Mouse (Mus musculus): ENCODE results near the gene Opn5.

The Opn5 gene

DNA sequence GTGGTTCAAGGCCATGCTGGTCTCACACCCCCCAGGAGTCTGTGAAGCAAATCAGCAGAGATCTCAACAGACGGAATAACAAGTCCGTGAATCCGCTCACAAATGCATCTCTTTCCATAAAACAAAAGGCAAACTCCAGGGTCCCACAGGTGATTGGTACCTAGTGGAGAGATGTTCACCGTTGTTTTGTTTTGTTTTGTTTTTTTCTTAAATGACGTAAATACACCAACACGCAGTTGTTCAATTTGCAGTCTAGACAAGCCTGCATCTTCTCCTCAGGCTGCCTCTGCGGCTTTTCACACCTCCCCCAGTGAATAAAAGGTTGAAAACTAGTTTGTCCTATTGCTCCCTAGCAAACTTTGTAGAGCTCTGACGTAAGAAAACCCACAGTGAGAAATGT is at the start of gene Opn5:
TSS of gene Opn5 (minus strand) at position 101 of the 400 bp plus-strand sequence.
- no peak for DNase-seq (ENCODE audit: low spot score)

DNA sequence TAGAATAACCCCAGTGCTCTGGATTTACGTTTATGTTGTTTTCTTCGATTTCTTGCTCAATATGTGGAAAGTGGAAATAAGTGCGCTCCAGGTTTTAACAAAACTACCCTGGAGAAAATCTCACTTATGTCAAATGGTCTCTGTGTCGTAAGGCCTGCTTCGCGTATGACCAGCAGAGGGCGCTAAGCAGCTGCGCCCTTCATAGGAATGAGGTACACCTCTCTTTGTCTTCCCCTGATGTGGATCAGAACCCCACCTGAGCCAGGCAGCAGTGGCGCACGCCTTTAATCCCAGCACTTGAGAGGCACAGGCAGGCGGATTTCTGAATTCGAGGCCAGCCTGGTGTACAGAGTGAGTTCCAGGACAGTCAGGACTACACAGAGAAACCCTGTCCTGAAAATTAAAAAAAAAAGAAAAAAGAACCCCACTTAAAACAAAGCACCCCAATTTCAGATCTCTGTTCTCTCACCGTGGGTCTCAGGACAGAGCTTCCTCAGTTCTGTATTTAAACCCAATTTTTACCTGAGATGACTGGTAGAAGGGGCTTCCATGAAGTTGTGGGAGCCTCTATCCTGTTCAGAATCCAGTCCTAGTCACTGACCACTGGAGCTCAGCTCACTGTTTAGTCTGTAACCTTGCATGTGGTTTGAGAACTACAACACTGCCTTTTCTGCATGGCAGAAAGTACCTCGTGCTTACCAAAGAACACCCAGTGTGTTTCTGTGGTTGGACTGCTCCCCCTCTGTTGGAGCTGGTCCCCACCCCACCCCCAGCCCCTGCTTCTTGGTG is 47.6 kb upstream of the Opn5 start:
- DNase-seq (ENCODE audit: low spot score): peak; percentile 4

DNA sequence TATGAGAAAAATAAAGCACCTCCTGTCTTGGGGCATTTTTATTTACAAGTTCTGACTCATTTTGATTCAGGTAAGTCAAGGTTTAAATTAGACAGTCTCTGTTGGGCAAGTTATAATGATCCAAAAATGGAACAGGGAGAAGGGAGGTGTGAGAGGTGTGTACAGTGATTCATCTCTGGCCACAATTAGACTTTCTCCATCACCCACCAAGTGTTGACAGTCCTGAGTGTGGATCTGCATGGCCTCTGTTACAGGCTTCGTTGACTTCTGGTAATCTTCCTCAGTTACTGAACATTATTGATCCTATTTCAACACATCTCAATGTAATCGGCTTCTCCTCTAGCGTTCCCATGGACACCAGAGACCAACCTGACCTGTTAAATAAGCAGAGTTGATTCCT is 32.2 kb upstream of the Opn5 start:
- no peak for DNase-seq (ENCODE audit: low spot score)

- DNase-seq (ENCODE audit: low spot score): no peak
Observed at GRCm38 (mm10) chr17:42630206-42630605, 19.0 kb upstream of the Opn5 start.

DNA sequence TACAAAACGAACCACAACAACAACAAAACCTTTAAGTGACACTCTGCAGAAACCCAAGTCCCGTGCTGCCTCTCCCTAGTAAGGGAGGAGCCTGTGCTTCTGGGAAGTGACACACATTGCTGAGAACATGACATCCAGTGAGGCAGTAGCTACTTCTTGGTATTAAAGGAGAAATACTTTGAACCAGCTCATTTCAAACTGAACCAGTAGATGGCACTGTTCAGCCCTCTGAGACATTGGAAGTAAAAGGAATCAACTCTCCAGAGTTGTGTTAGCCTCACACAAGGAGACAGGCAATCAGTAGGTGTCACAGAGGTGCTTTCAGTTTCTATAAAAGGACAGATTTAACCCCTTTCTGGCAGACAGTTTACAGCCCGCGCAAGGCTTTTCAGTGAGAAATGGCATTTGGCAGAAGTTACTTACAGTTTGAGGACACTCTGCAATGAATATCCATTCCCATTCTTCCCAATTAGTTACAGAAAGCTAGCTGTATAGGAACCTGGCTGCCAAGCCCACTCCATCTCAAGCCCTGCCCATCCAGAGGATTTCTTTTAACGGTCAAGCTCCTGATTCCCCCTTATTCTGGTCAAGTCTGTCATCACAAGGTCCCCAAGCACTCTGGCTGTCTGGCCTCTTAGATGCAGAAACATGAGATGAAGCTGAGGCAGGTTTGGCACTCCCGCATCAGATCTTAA is 2.0 kb upstream of the Opn5 start:
- no peak for DNase-seq (ENCODE audit: low spot score)

DNA sequence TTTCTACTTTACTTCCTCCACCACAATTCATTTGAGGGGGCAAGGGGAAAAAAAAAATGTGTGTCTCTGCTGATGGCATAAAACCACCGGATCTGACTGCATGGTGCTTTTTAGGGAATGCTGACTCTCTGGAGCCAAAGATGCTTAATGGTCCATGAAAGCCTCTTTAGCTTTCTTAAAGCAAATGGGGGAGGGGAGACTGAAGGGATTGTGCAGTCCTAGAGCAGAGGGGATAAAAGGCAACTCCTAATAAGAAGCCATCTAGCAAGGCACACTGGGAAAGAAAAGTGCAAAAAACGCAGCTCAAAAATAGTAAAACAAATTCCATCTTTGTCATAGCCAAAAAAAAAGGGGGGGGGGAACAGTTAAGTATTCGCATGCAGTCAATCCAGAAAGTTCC is 2.9 kb downstream of the Opn5 start:
- DNase-seq (ENCODE audit: low spot score): no peak

- peak; percentile 67 for DNase-seq (ENCODE audit: low spot score)
Observed at GRCm38 (mm10) chr17:42602829-42603784, 8.1 kb downstream of the Opn5 start.

DNA sequence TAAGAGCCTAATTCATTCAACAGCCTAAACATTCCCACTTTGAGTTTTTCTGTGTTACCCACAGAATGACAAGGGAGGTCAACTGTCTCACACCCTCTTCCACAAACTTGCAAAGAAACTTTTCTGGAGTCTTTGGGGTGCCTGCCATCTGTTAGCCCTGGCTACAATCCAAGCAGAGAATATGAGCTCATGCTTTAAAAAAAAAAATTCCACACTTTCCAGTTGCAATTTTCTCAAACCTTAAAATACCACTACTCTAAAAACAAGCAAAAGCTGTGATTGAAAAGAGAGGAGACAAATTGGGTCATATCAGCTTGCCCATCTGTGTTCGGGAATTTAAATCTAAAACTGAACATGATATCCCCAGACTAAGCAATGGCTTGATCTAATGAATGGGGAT is 24.7 kb downstream of the Opn5 start:
- DNase-seq (ENCODE audit: low spot score): no peak

GRCm38 (mm10) chr17:42583029-42583331 is 28.2 kb downstream of the Opn5 start:
- no peak for DNase-seq (ENCODE audit: low spot score)

DNA sequence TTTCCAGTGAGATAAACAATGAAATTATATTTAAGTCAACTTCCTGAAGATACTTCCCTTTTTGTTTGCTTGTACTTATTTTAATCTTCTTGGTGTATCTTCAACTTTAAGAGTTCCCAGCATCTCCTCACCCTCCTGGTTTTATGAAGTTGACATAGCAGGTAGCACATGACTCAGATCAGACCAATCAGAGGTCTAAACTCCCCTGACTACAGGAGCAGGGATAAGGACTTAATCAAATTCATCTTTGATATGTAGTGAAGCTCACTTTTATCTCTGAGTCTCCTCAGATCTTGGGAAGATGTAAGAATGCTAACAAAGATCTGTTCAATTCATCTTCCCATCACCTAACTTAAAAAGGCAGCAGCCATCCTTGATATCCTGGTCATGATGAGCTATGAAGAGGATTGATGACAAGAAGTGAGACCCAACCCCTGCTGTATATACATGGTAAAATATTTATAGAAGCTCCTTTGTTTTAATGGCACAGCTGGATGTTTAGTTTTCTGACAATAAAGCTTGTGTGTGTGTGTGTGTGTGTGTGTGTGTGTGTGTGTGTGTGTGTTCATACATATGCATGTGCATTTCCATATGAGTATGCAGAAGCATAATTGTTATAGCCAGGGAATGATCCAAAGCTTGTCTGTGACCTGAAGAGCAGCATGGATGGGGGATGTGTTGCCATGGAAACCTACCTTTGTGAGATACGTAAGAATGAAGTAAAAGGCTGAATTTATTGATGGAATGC is 28.7 kb downstream of the Opn5 start:
- no peak for DNase-seq (ENCODE audit: low spot score)

- DNase-seq (ENCODE audit: low spot score): no peak
Observed at GRCm38 (mm10) chr17:42580623-42581022, 30.6 kb downstream of the Opn5 start.

DNA sequence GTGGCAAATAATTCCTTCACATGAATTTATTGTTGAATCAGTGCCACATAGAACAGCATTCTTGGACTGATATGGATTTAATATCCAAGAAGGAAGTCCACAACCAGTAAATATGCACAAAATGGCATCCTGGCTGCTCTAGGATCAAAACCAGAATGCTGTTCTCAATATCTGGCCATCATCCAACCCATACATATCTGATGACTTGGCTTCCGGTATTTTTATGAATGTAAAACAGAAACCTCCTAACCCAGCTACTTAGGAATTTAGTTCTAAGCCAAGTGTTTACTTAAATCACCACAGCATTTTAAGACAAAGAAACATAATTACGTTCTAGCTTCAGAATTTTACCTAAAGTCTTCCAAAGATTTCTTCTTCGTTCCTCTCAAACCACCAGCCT is 31.0 kb downstream of the Opn5 start:
- no peak for DNase-seq (ENCODE audit: low spot score)

- DNase-seq (ENCODE audit: low spot score): no peak
Observed at GRCm38 (mm10) chr17:42576671-42577168, 34.5 kb downstream of the Opn5 start.

GRCm38 (mm10) chr17:42573786-42574185 is 37.4 kb downstream of the Opn5 start:
- DNase-seq (ENCODE audit: low spot score): no peak

GRCm38 (mm10) chr17:42549578-42549977 is 61.6 kb downstream of the Opn5 start:
- DNase-seq (ENCODE audit: low spot score): no peak

- DNase-seq (ENCODE audit: low spot score): no peak
Observed at GRCm38 (mm10) chr17:42530147-42530546, 81.0 kb downstream of the Opn5 start.

GRCm38 (mm10) chr17:42509356-42510262 is 101.6 kb downstream of the Opn5 start:
- no peak for DNase-seq (ENCODE audit: low spot score)
